Mouse (Mus musculus) cortical plate, adult 2 months (tissue): ENCODE measurements around the gene Hpcal1.

Experiments used
- CTCF ChIP-seq: fragments of 200-500 bp; IDR thresholded peaks from 2 replicates; pipeline ENCODE4 v1.5.1; 2011; ENCODE audit warnings: mild to moderate bottlenecking, control low read depth, low read length; ENCODE audit not compliant: insufficient read depth; ENCODE audit errors: extremely low read depth
- POLR2A ChIP-seq: fragments of 200-500 bp; IDR thresholded peaks from 2 replicates; pipeline ENCODE4 v1.6.1; 2011; ENCODE audit warnings: mild to moderate bottlenecking, low read length, control low read depth; ENCODE audit not compliant: insufficient read depth; ENCODE audit errors: extremely low read depth

GRCm38 (mm10) chr12:17749784-17750183 is 59.1 kb downstream of the Hpcal1 start:
- TF ChIP-seq POLR2A (no peak), CTCF (no peak)
